Mouse (Mus musculus) megakaryocyte progenitor cell, adult 5-6 weeks (primary cell): ENCODE measurements at regions not wholly inside any gene's neighbourhood (a gene's known extent, or its start where the extent isn't known, plus 50 kb on each side); places are given as distances from the start of the nearest gene placed in this dataset.

ENCODE experiments used
- ATAC-seq: replicated peaks from 2 replicates; pipeline ENCODE4 v1.8.0; 2016; ENCODE audit warnings: mild to moderate bottlenecking, moderate TSS enrichment, inconsistent platforms; ENCODE audit not compliant: poor library complexity

DNA sequence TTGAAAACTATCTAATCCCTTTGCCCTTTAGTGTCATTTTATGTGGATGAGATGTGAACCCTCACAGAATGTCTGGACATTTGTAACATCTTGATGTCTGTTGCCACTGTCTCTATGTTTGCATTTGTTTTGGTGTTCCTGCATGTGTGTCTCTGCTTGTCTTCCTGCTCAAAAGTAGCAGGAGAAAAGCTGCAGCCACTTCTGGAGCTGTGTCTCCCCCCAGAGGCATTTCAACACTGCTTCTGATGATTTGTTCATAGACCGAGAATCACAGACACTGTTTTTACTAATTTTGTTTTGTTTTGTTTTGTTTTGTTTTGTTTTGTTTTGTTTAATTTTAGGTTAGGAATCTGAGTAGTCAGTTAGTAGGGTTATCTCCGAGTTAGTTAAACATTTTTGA, 883.8 kb downstream of the Gbe1 start:
- ATAC-seq = no peak

- no peak for ATAC-seq
Observed at GRCm38 (mm10) chr16:71208806-71209205, 895.1 kb downstream of the Gbe1 start.

- no peak for ATAC-seq
Observed at GRCm38 (mm10) chr16:71224469-71224868, 910.7 kb downstream of the Gbe1 start.

GRCm38 (mm10) chr16:71230104-71230653, 916.4 kb downstream of the Gbe1 start:
- no peak for ATAC-seq

DNA sequence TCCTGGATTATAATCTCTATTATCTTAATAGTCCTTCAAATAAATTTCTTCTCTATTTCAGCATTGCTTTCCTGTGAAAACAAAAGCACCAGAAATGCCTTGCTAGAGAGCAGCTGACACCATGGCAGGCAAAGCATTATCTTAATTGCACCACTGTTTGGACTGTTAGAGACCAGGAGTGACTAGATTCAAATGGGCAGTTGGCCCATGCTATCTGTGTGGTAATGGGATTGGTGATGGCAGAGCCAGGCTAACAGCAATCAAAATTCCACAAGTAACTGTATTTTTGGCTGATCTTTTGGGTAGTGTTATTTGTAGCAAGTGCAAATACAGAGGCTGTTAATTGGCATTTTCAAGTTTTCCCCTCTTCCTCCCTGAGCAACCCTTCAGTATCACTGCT, 929.3 kb downstream of the Gbe1 start:
- no peak for ATAC-seq

DNA sequence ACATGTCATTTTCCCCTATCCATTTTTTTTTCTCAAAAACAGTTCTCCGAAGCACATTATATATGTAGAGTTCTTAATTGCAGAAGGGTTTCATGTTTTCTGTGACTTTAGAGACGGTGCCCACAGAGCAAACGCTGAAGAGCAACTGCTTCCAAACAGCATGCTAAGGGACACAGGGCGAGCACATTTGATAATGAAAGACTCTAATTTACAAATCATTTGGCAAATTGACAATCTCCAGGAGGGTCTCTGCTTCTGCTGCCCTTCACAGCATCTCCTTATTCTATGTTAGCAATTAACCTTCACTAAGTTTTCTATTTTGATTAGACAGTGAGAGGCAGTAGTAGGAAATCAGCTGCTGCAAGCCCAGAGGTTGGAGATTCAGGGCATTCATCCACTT, 929.7 kb downstream of the Gbe1 start:
- ATAC-seq = no peak

GRCm38 (mm10) chr16:71247516-71248139, 933.9 kb downstream of the Gbe1 start:
- peak; percentile 86 for ATAC-seq

DNA sequence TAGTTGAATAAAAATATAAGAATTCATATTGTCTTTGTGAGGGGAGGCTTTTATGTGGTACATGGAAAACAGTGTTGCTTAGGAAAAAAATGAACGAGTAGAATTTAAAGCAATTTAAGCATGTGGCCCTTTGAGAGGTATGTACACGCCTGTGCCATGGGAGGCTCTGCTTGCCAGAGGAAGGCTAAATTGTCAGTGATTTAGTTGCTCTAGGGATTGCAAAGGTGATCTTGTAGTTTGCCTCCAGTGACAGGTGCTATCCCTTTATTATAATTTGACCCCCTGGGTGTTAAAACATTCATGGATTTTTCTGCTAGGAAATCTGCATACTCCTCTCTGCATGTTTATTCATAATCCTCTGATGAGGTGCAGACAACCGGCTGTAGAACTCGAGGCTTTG, 942.0 kb downstream of the Gbe1 start:
- ATAC-seq = no peak

GRCm38 (mm10) chr16:71256175-71256574, 942.4 kb downstream of the Gbe1 start:
- ATAC-seq = no peak

DNA sequence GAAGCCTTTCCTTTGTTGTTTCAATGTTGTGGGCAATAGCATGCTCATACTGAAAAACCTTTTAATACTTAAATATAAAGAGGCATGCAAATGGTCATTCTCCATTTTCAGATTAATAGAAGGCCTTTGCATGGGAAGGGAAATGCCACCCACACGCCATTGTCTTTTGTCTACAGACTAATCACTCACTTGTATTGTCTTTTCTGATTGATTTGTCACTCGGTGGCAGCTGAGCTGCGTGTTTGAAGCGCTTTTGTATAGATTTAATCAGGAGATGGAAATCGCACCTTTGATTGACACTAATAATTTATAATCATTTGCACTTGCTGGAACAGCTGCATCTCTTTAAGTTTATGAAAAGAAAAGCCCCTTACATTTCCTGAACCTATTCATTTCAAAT, 953.4 kb downstream of the Gbe1 start:
- no peak for ATAC-seq
